ENCODE assay signal across 8 mouse cellular contexts in the genomic region with DNA sequence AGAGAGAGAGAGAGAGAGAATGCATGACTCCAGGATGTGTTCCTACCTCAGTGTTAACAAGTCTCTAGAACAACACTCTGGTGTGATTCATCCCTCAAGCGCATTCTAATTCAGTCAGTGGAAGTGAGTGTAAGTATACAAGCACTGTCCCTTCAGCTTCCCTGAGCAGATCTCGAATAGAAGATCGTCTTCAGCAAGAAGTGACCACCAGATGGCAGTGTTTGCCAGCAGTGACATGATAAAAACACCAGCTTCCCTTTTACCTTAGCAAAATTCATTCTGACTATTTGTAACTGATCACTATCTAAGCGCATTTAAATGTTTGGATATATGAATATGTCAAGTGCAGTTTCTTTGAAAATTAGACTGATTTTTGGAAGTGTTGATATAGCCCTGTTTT. TPM values are rescaled to one million over a fixed set of nuclear protein-coding genes. Genes with fewer than 3 reads are reported as not detected.
DNase-seq lines count a peak whose midpoint lies in the region; ATAC-seq lines count a peak whose summit lies in the region.

No protein-coding gene starts in this region.

- H3K27me3 ChIP-seq in kidney, embryonic 15.5 days: no peaks in the 10 kb centered on the region
- H3K27me3 ChIP-seq in limb, embryonic 11.5 days (ENCODE audit: control insufficient read depth, insufficient read depth, low read length): no peaks in the 10 kb centered on the region
- H3K27me3 ChIP-seq in splenic B cell, adult 2 months (ENCODE audit: control insufficient read depth, insufficient read depth, low read length, poor library complexity, severe bottlenecking): no peaks in the 10 kb centered on the region; the same call in 1 of the 2 replicates

- no peaks in the 10 kb centered on the region for H3K9me3 ChIP-seq in kidney, embryonic 15.5 days (replicated peaks)
- H3K9me3 ChIP-seq in limb, embryonic 11.5 days (ENCODE audit: control insufficient read depth, low read length): no peaks in the 10 kb centered on the region

- H3K27ac ChIP-seq in kidney, embryonic 15.5 days: no peak overlapping the region
- no peak overlapping the region for H3K27ac ChIP-seq in limb, embryonic 11.5 days (replicated peaks; ENCODE audit: low read depth, low read length)

- peak; percentile 91 for DNase-seq in 3T3-L1 (ENCODE audit: low read depth, low spot score)
- peak; percentile 61 for DNase-seq in T-cell, adult 2 months (ENCODE audit: low spot score)
- DNase-seq in cerebellum, postnatal 36 days: peak; percentile 77 to 89
- peak; percentile 79 for DNase-seq in gastrocnemius, postnatal 10 days
- peak; percentile 84 for DNase-seq in limb, embryonic 11.5 days (ENCODE audit: low spot score)
- DNase-seq in neural tube, embryonic 10.5 days (ENCODE audit: extremely low spot score, low spot score): peak; percentile 71
- DNase-seq in splenic B cell, adult 2 months (ENCODE audit: low read depth, low spot score): peak; percentile 89

- 40% methylated on average over 4 of the region's 4 CpGs for WGBS in kidney, embryonic 15.5 days
- 39% methylated on average over 4 of the region's 4 CpGs for WGBS in limb, embryonic 11.5 days

- no peak overlapping the region for H3K4me3 ChIP-seq in kidney, embryonic 15.5 days (replicated peaks)
- no peak overlapping the region for H3K4me3 ChIP-seq in limb, embryonic 11.5 days (ENCODE audit: low read depth, low read length)

- peaks cover 40% of the 10 kb centered on the region for H3K36me3 ChIP-seq in kidney, embryonic 15.5 days
- peaks cover 5% of the 10 kb centered on the region; the same call in 1 of the 2 replicates for H3K36me3 ChIP-seq in limb, embryonic 11.5 days (ENCODE audit: control insufficient read depth, insufficient read depth, low read length)
- H3K36me3 ChIP-seq in splenic B cell, adult 2 months (ENCODE audit: control insufficient read depth, insufficient read depth, low read length, poor library complexity, severe bottlenecking): peaks cover 3% of the 10 kb centered on the region; the same call in 1 of the 2 replicates

- H3K9ac ChIP-seq in kidney, embryonic 15.5 days: no peak overlapping the region
- no peak overlapping the region for H3K9ac ChIP-seq in limb, embryonic 11.5 days (ENCODE audit: low read length)

- ATAC-seq in kidney, embryonic 15.5 days (replicated peaks; ENCODE audit: low FRiP score): peak; percentile 68
- no peak for ATAC-seq in limb, embryonic 11.5 days (ENCODE audit: insufficient number of reproducible peaks, low FRiP score, low TSS enrichment, low read depth)

- no peak overlapping the region for H3K4me2 ChIP-seq in kidney, embryonic 15.5 days
- no peak overlapping the region for H3K4me2 ChIP-seq in limb, embryonic 11.5 days (ENCODE audit: low read depth, severe bottlenecking)

- no peaks in the 10 kb centered on the region for H3K4me1 ChIP-seq in kidney, embryonic 15.5 days
- H3K4me1 ChIP-seq in limb, embryonic 11.5 days (ENCODE audit: control insufficient read depth, insufficient read depth, low read length): no peaks in the 10 kb centered on the region

RNA-seq across cellular contexts. Expression of gene Lix1, which starts 8.1 kb away (rescaled TPM):
- total RNA-seq in gastrocnemius, postnatal 10 days (2021): 1 to 10 TPM; 2.9 to 3.5 TPM
- polyA plus RNA-seq in kidney, embryonic 15.5 days (2015; fragmentation: Nextera tagmentation; extraction: Ambion mirVana): 5.8 and 8.5 TPM in 2 replicates
- 98.9 and 104 TPM in 2 replicates for polyA plus RNA-seq in limb, embryonic 11.5 days (2014; fragmentation: Nextera tagmentation; extraction: Ambion mirVana)

RNA-seq across cellular contexts. Expression of gene Riok2, which starts 20.2 kb away (rescaled TPM):
- 10 to 100 TPM; 14.1 to 14.8 TPM for total RNA-seq in gastrocnemius, postnatal 10 days (2021)
- 32.7 and 33.7 TPM in 2 replicates for polyA plus RNA-seq in kidney, embryonic 15.5 days (2015; fragmentation: Nextera tagmentation; extraction: Ambion mirVana)
- 33.7 and 33.9 TPM in 2 replicates for polyA plus RNA-seq in limb, embryonic 11.5 days (2014; fragmentation: Nextera tagmentation; extraction: Ambion mirVana)

Comparison
In these comparisons a context has a peak if more than half of its experiments do, and no peak if none do; other contexts are left out.
1. RNA of gene Lix1, which starts 8.1 kb away (polyA plus RNA-seq): 98.9 to 104 TPM in limb, embryonic 11.5 days; 5.8 to 8.5 TPM in kidney, embryonic 15.5 days; every median in the first group is over 10 times any median in the second.
2. Peak in every context shown above with its lines, with median percentiles within 50 percentile points of each other: DNase-seq.